Mouse (Mus musculus) olfactory bulb, adult 2 months (tissue): ENCODE measurements at regions not wholly inside any gene's neighbourhood (a gene's known extent, or its start where the extent isn't known, plus 50 kb on each side); places are given as distances from the start of the nearest gene placed in this dataset.

Experiments
- CTCF ChIP-seq: fragments of 200-500 bp; IDR thresholded peaks from 2 replicates; pipeline ENCODE4 v1.5.1; 2012; ENCODE audit warnings: low read depth, mild to moderate bottlenecking, low read length, moderate library complexity; ENCODE audit not compliant: insufficient read depth
- POLR2A ChIP-seq: fragments of 200-500 bp; IDR thresholded peaks from 2 replicates; pipeline ENCODE4 v1.6.1; 2012; ENCODE audit warnings: mild to moderate bottlenecking, low read depth, low read length, moderate library complexity; ENCODE audit not compliant: insufficient read depth

DNA sequence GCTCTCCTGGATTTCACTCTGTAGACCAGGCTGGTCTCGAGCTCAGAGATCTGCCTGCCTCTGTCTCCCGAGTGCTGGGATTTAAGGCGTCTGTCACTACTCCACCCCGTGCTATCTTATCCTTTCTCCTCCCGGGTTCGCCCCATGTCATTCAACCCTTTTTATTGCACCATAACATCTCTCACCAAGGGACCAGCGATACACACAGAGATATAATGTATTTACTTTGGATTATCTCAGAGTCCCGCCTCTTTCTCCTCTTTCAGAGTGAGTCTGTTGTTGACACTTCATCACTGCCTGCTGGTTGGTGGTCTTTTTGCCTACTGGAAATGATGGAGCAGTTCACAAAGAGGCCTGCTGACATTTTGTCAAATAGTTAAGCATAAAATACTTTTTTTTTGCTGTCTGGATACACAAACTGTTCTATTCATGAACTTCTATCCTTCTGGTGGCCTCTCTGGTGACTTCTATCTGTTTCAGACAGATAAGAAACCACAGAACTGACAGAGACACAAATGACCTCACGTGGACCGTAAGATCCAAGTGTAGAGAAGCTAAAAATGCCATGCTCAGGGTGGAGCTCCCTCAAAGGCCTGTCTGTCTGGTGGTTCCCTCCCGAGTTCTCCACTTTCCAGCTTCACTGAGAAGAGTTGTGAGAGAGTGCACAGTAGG, 70.1 kb upstream of the Ranbp3l start:
- no peak for TF ChIP-seq CTCF
- no peak for TF ChIP-seq POLR2A
